Mouse (Mus musculus) intestine, postnatal 0 days (tissue): ENCODE data around the gene Csnk2b. TPM values are rescaled to one million over a fixed set of nuclear protein-coding genes. Genes with fewer than 3 reads are reported as not detected.

Experiments used
- ATAC-seq: fragments of 200-750 bp; cut with Nextera tagmentation; 2 replicates; pipeline ENCODE4 v1.8.0; 2017; ENCODE audit warnings: mild to moderate bottlenecking, moderate TSS enrichment, moderate library complexity
- H3K27ac ChIP-seq: fragments of 300-500 bp; sonication (generic); 2 replicates; pipeline ENCODE4 v1.5.1; 2014; ENCODE audit warnings: mild to moderate bottlenecking, low read depth, low read length, moderate library complexity
- H3K27me3 ChIP-seq: fragments of 300-500 bp; sonication (generic); replicated peaks from 2 replicates; pipeline ENCODE4 v1.6.1; 2014; ENCODE audit warnings: low read length, mixed read lengths; ENCODE audit not compliant: control insufficient read depth, insufficient read depth
- H3K36me3 ChIP-seq: fragments of 300-500 bp; sonication (generic); 2 replicates; pipeline ENCODE4 v1.6.1; 2014; ENCODE audit warnings: mild to moderate bottlenecking, moderate library complexity; ENCODE audit not compliant: control insufficient read depth, insufficient read depth
- H3K4me1 ChIP-seq: fragments of 300-500 bp; sonication (generic); replicated peaks from 2 replicates; pipeline ENCODE4 v1.6.1; 2014; ENCODE audit warnings: antibody characterized with exemption, low read length, mixed read lengths; ENCODE audit not compliant: control insufficient read depth, insufficient read depth
- H3K4me2 ChIP-seq: fragments of 300-500 bp; sonication (generic); replicated peaks from 2 replicates; pipeline ENCODE4 v1.6.1; 2014; ENCODE audit warnings: low read depth, mild to moderate bottlenecking, moderate library complexity
- H3K4me3 ChIP-seq: fragments of 300-500 bp; sonication (generic); 2 replicates; pipeline ENCODE4 v1.5.1; 2014; ENCODE audit warnings: low read depth, low read length
- H3K9ac ChIP-seq: fragments of 300-500 bp; sonication (generic); 2 replicates; pipeline ENCODE4 v1.6.1; 2014; ENCODE audit warnings: mild to moderate bottlenecking, low read depth, low read length
- H3K9me3 ChIP-seq: fragments of 300-500 bp; sonication (generic); 2 replicates; pipeline ENCODE4 v1.6.1; 2016; ENCODE audit warnings: mixed run types; ENCODE audit not compliant: control insufficient read depth
- CTCF ChIP-seq: sonication (generic); IDR thresholded peaks from 2 replicates; pipeline ENCODE4 v1.5.1; 2016; ENCODE audit warnings: low read depth, mild to moderate bottlenecking, control low read depth, antibody characterized with exemption, moderate library complexity
- WGBS: fragments of 180-500 bp; shearing (Covaris S2); extraction: QIAGEN DNeasy Blood & Tissue Kit; methylation state at CpG from one replicate; pipeline ENCODE4 v1.1.7; 2014; 5-methylcytosine and 5-hydroxymethylcytosine counted together
- polyA plus RNA-seq: library from polyadenylated mRNA; unstranded; fragments of >200 nt; fragmentation: Nextera tagmentation; extraction: Ambion mirVana; gene quantifications from 2 replicates; pipeline ENCODE4 v1.2.1, GENCODE M21; 2015

The Csnk2b gene
- polyA plus RNA-seq, 1 experiment from 2014 or later: 262 TPM

DNA sequence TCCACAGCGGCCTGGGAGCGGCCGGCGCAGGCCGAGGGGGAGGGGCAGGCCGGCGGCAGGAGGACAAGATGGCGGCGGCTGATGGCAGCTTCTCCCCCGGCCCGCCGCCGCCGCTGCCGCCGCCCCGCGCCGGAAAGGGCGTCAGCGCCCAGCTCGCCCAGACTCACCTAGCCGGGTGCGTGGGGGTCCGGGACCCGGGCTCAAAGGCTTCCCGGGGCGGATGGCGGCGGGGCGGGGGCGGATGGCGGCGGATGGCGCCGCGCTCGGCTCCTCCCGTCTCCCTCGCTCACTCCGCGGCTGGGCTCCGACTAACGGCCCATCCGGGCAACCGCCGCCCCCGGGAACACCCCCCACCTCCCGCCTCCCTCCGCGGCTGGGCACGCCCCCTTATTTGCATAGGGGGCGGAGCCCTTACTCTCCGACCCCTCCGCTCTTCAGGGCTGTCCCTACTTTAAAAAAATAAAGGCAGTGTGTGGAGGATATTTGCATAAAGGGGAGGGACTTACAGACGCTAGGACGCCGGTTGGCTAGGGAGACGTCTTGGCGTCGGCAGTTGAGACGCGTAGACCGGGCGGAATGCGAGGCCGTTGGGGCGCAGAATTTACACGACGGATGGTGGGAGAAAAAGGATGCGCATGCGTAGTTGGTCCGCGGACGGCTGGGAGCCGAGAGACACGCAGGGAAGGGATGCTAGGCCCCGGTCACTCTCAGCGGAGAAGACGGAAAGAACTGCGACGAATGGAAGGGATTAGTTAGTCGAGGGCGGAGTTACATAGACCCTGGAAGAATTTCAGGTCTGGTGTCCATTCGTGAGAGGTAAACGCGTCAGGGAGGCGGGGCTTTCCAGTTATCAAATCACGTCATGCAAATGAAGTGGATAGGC lies 43.0 kb upstream of the Csnk2b start, which contains the start of gene Prrc2a:
TSS of gene Prrc2a (minus strand) at position 330 of the 883 bp plus-strand sequence.
- Histone ChIP-seq H3K4me3 (peak within 1 kb of the TSS; percentile 94), H3K4me1 (peaks cover 4% of the 10 kb centered on the region; the same call in 1 of the 2 replicates), H3K27ac (peak within 1 kb of the TSS; percentile 96), H3K9me3 (no peaks in the 10 kb centered on the region), H3K4me2 (peak within 1 kb of the TSS; percentile 82), H3K36me3 (peaks cover 25% of the 10 kb centered on the region), H3K27me3 (no peaks in the 10 kb centered on the region), H3K9ac (peak within 1 kb of the TSS; percentile 98)
- no peak for TF ChIP-seq CTCF
- ATAC-seq: peak; percentile 95
- under 1% methylated on average over 62 of the region's 89 CpGs for WGBS

DNA sequence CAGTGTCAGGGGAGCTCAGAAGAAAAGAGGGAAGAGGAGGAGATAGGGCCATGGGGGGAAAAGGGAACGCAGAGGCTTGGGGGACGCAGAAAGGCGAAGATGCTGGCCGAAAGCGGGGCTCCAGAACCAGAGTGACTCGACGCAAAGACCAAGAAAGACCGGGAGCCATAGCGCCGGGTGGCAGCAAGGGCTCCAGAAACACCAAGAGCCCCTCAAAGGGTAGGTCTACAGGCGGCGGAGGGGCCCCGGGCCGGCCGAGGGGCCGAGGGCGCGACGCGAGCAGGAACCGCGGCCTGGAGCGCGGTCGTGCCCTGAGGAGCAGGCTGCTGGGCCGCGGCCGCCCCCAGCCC lies 42.3 kb upstream of the Csnk2b start:
- H3K9ac ChIP-seq: peak overlapping the region; percentile 98
- H3K9me3 ChIP-seq: no peaks in the 10 kb centered on the region
- peaks cover 4% of the 10 kb centered on the region; the same call in 1 of the 2 replicates for H3K4me1 ChIP-seq
- peaks cover 31% of the 10 kb centered on the region for H3K36me3 ChIP-seq
- WGBS: 1% methylated on average over 24 of the region's 28 CpGs
- no peak for ATAC-seq
- H3K27me3 ChIP-seq: no peaks in the 10 kb centered on the region
- TF ChIP-seq CTCF: no peak
- H3K4me2 ChIP-seq: peak overlapping the region; percentile 82
- H3K27ac ChIP-seq: peak overlapping the region; percentile 96
- H3K4me3 ChIP-seq: peak overlapping the region; percentile 94

DNA sequence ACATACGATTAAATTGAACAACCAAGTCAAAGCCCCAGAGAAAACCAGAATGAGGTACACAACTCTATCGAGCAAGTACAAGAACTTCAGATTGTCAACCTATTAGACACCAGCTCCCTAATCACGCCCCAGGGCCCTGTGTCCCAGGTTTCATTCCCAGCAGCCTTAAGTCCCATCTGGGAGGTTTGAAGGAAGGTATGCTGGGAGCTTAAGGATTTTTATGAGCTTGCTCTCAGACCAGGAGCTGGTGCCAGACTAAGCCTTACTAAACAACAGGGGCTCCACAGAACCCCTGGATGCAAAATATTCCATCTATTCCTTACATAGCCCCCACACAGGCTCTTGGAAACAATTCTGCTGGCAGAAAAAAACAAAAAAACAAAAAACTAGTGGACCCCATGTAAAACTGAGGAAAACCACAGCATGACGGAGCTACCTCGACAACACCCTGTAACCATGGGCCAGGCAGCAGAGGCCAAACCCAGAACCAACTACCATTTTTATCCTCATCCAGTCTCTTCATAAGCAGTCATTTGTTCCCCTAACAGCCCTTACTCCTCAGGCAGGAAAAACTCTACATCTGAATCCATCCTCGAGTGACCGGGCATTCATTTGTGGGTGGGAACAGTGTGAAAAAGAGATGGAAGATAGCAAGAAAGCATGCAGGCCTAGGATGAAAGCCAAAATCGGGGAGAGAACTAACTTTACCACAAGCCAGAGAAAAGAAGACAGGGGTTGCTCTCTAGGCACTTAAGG lies 41.7 kb upstream of the Csnk2b start:
- Histone ChIP-seq H3K9ac (peak overlapping the region; percentile 98), H3K27me3 (no peaks in the 10 kb centered on the region), H3K4me1 (peaks cover 4% of the 10 kb centered on the region; the same call in 1 of the 2 replicates), H3K36me3 (peaks cover 38% of the 10 kb centered on the region), H3K27ac (peak overlapping the region; percentile 96), H3K4me2 (peak overlapping the region; percentile 82), H3K9me3 (no peaks in the 10 kb centered on the region), H3K4me3 (peak overlapping the region; percentile 94)
- ATAC-seq: no peak
- TF ChIP-seq CTCF: no peak
- WGBS: 5% methylated on average over 8 of the region's 8 CpGs

DNA sequence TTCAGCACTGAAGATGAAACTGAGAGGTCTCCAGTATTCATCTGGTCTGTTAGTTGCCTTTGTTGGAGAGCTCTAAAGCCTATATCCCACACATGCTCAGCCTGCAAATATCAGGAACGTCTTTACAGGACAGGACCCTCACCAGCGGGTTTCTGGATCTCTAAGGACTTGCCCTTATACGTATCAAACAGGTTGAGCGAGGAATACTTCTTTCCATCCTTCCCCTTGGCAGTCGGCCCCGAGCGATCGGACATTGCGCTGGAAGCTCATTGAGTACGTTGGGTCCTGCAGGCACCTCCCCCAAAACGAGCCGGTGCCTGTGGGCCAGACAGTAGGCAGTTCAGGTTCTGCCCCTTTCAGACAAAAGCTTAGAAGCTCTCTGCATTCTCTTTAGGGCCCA lies 40.9 kb upstream of the Csnk2b start:
- TF ChIP-seq CTCF: no peak
- Histone ChIP-seq H3K36me3 (peaks cover 45% of the 10 kb centered on the region), H3K27me3 (no peaks in the 10 kb centered on the region), H3K27ac (no peak overlapping the region), H3K4me2 (peak overlapping the region; percentile 82), H3K4me1 (peaks cover 4% of the 10 kb centered on the region; the same call in 1 of the 2 replicates), H3K9me3 (no peaks in the 10 kb centered on the region), H3K9ac (peak overlapping the region; percentile 98), H3K4me3 (peak overlapping the region; percentile 94)
- no peak for ATAC-seq
- 11% methylated on average over 12 of the region's 12 CpGs for WGBS

DNA sequence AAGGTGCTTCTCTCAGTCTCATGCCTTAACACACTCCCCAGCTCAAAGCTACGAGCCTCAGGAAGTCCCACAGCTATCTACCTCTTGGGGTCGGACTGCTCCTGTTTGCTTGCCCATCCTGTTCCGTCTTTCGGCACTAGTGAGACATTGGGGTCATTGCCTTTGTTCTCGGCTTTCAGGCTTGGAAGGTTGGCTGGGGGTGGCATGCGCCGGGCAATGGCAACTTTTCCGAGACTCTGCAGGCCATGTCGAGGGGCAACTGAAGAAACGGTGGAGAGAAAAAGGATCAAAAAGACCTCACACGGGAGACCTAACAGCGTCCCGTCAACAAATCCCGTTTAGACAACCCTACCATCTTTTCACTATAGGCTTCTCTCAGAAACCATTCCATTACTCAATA lies 40.3 kb upstream of the Csnk2b start:
- peak overlapping the region; percentile 82; the same call in 1 of the 2 replicates for H3K4me2 ChIP-seq
- H3K9me3 ChIP-seq: no peaks in the 10 kb centered on the region
- H3K27me3 ChIP-seq: no peaks in the 10 kb centered on the region
- no peak overlapping the region for H3K9ac ChIP-seq
- no peak overlapping the region for H3K27ac ChIP-seq
- peak overlapping the region; percentile 94; the same call in 1 of the 2 replicates for H3K4me3 ChIP-seq
- 66% methylated on average over 14 of the region's 14 CpGs for WGBS
- peaks cover 51% of the 10 kb centered on the region for H3K36me3 ChIP-seq
- H3K4me1 ChIP-seq: peaks cover 4% of the 10 kb centered on the region; the same call in 1 of the 2 replicates
- no peak for ATAC-seq
- no peak for TF ChIP-seq CTCF

DNA sequence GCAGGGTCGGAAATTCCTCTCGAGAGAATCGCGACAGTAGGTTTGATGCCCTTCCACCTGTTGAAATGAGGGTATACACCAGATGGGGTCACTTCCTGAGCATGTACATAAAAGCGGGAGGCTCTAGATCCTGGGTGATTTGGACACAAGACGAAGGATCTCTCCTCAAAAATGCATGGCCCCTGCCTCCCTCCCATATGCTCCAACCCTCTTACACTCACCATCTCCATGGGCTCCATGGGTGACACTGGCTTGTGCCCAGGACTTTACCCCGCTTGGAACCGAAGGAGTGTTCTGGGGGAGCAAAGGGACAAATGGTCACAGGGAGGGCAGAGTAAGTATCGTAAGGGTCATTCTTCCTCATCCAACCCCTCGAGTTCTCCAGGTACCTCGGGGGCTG lies 39.6 kb upstream of the Csnk2b start:
- 77% methylated on average over 11 of the region's 11 CpGs for WGBS
- peaks cover 4% of the 10 kb centered on the region; the same call in 1 of the 2 replicates for H3K4me1 ChIP-seq
- no peaks in the 10 kb centered on the region for H3K9me3 ChIP-seq
- H3K9ac ChIP-seq: no peak overlapping the region
- H3K4me2 ChIP-seq: no peak overlapping the region
- no peak for ATAC-seq
- no peaks in the 10 kb centered on the region for H3K27me3 ChIP-seq
- no peak overlapping the region for H3K27ac ChIP-seq
- TF ChIP-seq CTCF: no peak
- no peak overlapping the region for H3K4me3 ChIP-seq
- peaks cover 58% of the 10 kb centered on the region for H3K36me3 ChIP-seq
